Mouse (Mus musculus) brain, embryonic 14.5 days (tissue): ENCODE data around the gene Trmt112. TPM values are rescaled to one million over a fixed set of nuclear protein-coding genes. Genes with fewer than 3 reads are reported as not detected.

Experiments used
- DNase-seq: peaks from one replicate; pipeline ENCODE4 v3.0.0-alpha.2; 2011; ENCODE audit warnings: low read depth
- CTCF ChIP-seq: fragments of 200-500 bp; IDR thresholded peaks from 2 replicates; pipeline ENCODE4 v1.5.1; 2012; ENCODE audit warnings: inconsistent platforms, mild to moderate bottlenecking, moderate library complexity, borderline replicate concordance; ENCODE audit not compliant: insufficient read depth, insufficient read length; ENCODE audit errors: extremely low read depth
- POLR2A ChIP-seq: fragments of 200-500 bp; IDR thresholded peaks from 2 replicates; pipeline ENCODE4 v1.6.1; 2012; ENCODE audit warnings: mild to moderate bottlenecking, inconsistent platforms, borderline replicate concordance; ENCODE audit not compliant: poor library complexity, insufficient read depth, insufficient read length, severe bottlenecking; ENCODE audit errors: extremely low read depth
- polyA plus RNA-seq: library from polyadenylated mRNA; depleted of rRNA; stranded (reverse); fragments of >200 nt; gene quantifications from 2 replicates; pipeline ENCODE4 v1.2.3, GENCODE M21; 2012

Gene Trmt112
- polyA plus RNA-seq, 1 experiment, result 117 TPM

- DNase-seq, result no peak
- TF ChIP-seq POLR2A (no peak), CTCF (no peak)
Observed at GRCm38 (mm10) chr19:6911101-6912074, 1.9 kb downstream of the Trmt112 start.

- TF ChIP-seq CTCF (no peak), POLR2A (no peak)
- no peak for DNase-seq
Observed at GRCm38 (mm10) chr19:6912205-6912970, 2.9 kb downstream of the Trmt112 start.

- no peak for DNase-seq
- no peak for TF ChIP-seq POLR2A
- no peak for TF ChIP-seq CTCF
Observed at GRCm38 (mm10) chr19:6913036-6913435, 3.5 kb downstream of the Trmt112 start.

- TF ChIP-seq POLR2A (no peak), CTCF (no peak)
- no peak for DNase-seq
Observed at GRCm38 (mm10) chr19:6913991-6914390, 4.5 kb downstream of the Trmt112 start.

- DNase-seq, result no peak
- TF ChIP-seq POLR2A (no peak), CTCF (no peak)
Observed at GRCm38 (mm10) chr19:6914540-6914939, 5.0 kb downstream of the Trmt112 start.

GRCm38 (mm10) chr19:6915276-6915675 is 5.8 kb downstream of the Trmt112 start:
- DNase-seq, result no peak
- TF ChIP-seq CTCF (no peak), POLR2A (no peak)

GRCm38 (mm10) chr19:6916496-6916895 is 7.0 kb downstream of the Trmt112 start:
- no peak for DNase-seq
- no peak for TF ChIP-seq POLR2A
- TF ChIP-seq CTCF, result no peak

- DNase-seq, result no peak
- TF ChIP-seq POLR2A (no peak), CTCF (no peak)
Observed at GRCm38 (mm10) chr19:6918321-6918720, 8.8 kb downstream of the Trmt112 start.

GRCm38 (mm10) chr19:6919431-6919830 is 9.9 kb downstream of the Trmt112 start:
- TF ChIP-seq CTCF (no peak), POLR2A (no peak)
- no peak for DNase-seq

- TF ChIP-seq POLR2A, result no peak
- peak; percentile 42 for DNase-seq
Observed at GRCm38 (mm10) chr19:6919876-6920740, 10.6 kb downstream of the Trmt112 start.

- no peak for TF ChIP-seq CTCF
- TF ChIP-seq POLR2A, result no peak
- peak; percentile 60 for DNase-seq
Observed at GRCm38 (mm10) chr19:6920741-6921636, 11.5 kb downstream of the Trmt112 start.
